8 mouse cellular contexts compared by ENCODE assay signal in the genomic region with DNA sequence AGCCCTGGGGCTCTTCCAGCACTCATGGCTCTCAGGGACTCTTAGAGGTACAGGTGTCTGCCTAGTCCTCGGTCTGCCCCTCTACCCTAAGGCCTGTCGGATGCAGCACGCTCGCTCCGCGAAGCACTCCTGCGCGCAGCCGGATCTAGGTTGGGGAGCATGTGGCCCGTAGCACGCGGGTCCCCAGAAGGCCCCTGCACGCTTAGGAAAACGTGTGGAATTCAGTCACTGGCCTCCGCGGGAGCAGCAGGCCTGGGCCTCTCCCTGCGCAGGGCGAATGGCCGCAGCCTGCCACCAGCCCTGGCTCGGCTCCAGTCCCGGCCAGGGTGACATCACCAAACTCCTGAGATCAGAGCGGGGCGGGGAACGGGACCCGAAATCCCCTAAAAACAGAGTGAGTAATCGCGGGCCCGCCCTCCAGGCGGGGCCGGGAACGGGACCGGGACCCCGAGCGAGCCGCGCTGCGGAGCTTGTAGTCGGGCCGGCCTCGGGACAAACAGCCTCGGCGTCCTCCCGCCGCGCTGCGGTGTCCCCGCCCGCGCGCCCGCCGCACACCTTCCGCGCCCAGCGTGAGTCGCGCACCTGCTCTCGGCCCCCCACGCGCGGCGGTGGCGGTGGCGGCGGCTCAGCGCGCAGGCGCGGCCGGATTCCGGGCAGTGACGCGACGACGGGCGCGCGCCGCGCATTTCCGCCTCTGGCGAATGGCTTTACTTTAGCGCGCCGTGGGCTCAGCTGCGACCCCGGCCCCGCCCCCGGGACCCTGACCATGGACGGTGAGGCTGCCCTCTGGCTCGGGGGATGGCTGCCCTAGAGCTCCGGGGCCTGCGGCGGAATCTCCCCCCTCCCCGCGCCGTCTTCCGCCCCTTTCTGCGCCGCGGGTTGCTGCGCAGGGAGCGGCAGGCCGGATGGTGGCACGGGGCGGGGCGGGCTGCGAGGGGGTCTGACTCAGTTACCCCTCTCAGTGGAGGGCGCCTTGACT. TPM values are rescaled to one million over a fixed set of nuclear protein-coding genes. Genes with fewer than 3 reads are reported as not detected.
DNase-seq lines count a peak whose midpoint lies in the region; ATAC-seq and TF ChIP-seq lines count a peak whose summit lies in the region.

A gene (plus strand): TSS at position 415 of the 979 bp plus-strand sequence.

- under 1% methylated on average over 96 of the region's 109 CpGs for WGBS in forebrain, embryonic 16.5 days
- under 1% methylated on average over 109 of the region's 109 CpGs for WGBS in lung, embryonic 14.5 days
- WGBS in olfactory bulb, adult 2 months = under 1% methylated on average over 108 of the region's 109 CpGs
- under 1% methylated on average over 94 of the region's 109 CpGs for WGBS in thymus, adult 2 months

- H3K4me2 ChIP-seq in forebrain, embryonic 16.5 days (ENCODE audit: low read length) = peak within 1 kb of the TSS; percentile 61
- peak within 1 kb of the TSS; percentile 94 for H3K4me2 ChIP-seq in lung, embryonic 14.5 days

- no peaks in the 10 kb centered on the region for H3K9me3 ChIP-seq in ES-E14 (ENCODE audit: control insufficient read depth, insufficient read depth, low read depth, low read length)
- H3K9me3 ChIP-seq in forebrain, embryonic 16.5 days (ENCODE audit: control insufficient read depth, low read length) = no peaks in the 10 kb centered on the region
- H3K9me3 ChIP-seq in lung, embryonic 14.5 days (ENCODE audit: low read depth, low read length) = no peaks in the 10 kb centered on the region

- H3K27ac ChIP-seq in ES-E14 (ENCODE audit: insufficient read depth, low read depth, low read length, poor library complexity, severe bottlenecking) = peak within 1 kb of the TSS; percentile 48
- peak within 1 kb of the TSS; percentile 70 for H3K27ac ChIP-seq in forebrain, embryonic 16.5 days (ENCODE audit: low read length)
- H3K27ac ChIP-seq in layer of hippocampus, adult 2 months = peak within 1 kb of the TSS; percentile 97
- H3K27ac ChIP-seq in lung, embryonic 14.5 days (ENCODE audit: low read depth) = peak within 1 kb of the TSS; percentile 95
- H3K27ac ChIP-seq in olfactory bulb, adult 2 months (ENCODE audit: insufficient read depth, low read depth, low read length) = peak within 1 kb of the TSS; percentile 97
- H3K27ac ChIP-seq in thymus, adult 2 months (ENCODE audit: control insufficient read depth, insufficient read depth, low read length) = peak within 1 kb of the TSS; percentile 73

- no peaks in the 10 kb centered on the region for H3K27me3 ChIP-seq in forebrain, embryonic 16.5 days (replicated peaks; ENCODE audit: control insufficient read depth, insufficient read depth, low read length)
- no peaks in the 10 kb centered on the region for H3K27me3 ChIP-seq in lung, embryonic 14.5 days (ENCODE audit: insufficient read depth, low read length)
- no peaks in the 10 kb centered on the region for H3K27me3 ChIP-seq in thymus, adult 2 months (ENCODE audit: control insufficient read depth, insufficient read depth, low read length)

- intact Hi-C loops in heart, postnatal 36 days (cut with DNase I) = loop anchor here (2.0 to 5.0 kb wide), 2 partner anchors 51 to 90 kb away; a partner anchor contains a TSS

- peak; percentile 68 for DNase-seq in ES-E14 (ENCODE audit: low read depth, low spot score)
- DNase-seq in cerebellum, adult 11-12 months = peak; percentile 94
- DNase-seq in heart, postnatal 36 days = peak; percentile 94 to 97
- peak; percentile 80 to 88 for DNase-seq in layer of hippocampus, adult 2 months (ENCODE audit: low spot score in 2 of 2)
- peak; percentile 93 for DNase-seq in lung, embryonic 14.5 days
- peak; percentile 89 for DNase-seq in thymus, adult 2 months

- TF ChIP-seq CTCF in layer of hippocampus, adult 2 months (conservative IDR thresholded peaks at IDR 0.05) = no peak
- TF ChIP-seq CTCF in lung, embryonic 14.5 days (IDR thresholded peaks at IDR 0.05; ENCODE audit: low read depth) = no peak
- TF ChIP-seq CTCF in olfactory bulb, adult 2 months (IDR thresholded peaks at IDR 0.05; ENCODE audit: insufficient read depth, low read depth, low read length) = no peak
- TF ChIP-seq CTCF in thymus, adult 2 months (IDR thresholded peaks at IDR 0.05; ENCODE audit: borderline replicate concordance, control insufficient read depth, extremely low read depth, insufficient read depth, low read length, poor library complexity) = no peak

- peaks cover 12% of the 10 kb centered on the region for H3K36me3 ChIP-seq in ES-E14 (ENCODE audit: control insufficient read depth, insufficient read depth, low read length, poor library complexity, severe bottlenecking)
- H3K36me3 ChIP-seq in forebrain, embryonic 16.5 days (ENCODE audit: control insufficient read depth, insufficient read depth) = peaks cover 8% of the 10 kb centered on the region
- H3K36me3 ChIP-seq in lung, embryonic 14.5 days (ENCODE audit: insufficient read depth) = peaks cover 39% of the 10 kb centered on the region
- peaks cover 27% of the 10 kb centered on the region for H3K36me3 ChIP-seq in thymus, adult 2 months (ENCODE audit: control insufficient read depth, insufficient read depth, low read length)

- peak; percentile 85 for TF ChIP-seq POLR2A in olfactory bulb, adult 2 months (IDR thresholded peaks at IDR 0.05; ENCODE audit: insufficient read depth, low read depth, low read length)
- peak; percentile 68 for TF ChIP-seq POLR2A in thymus, adult 2 months (IDR thresholded peaks at IDR 0.05; ENCODE audit: control insufficient read depth, extremely low read depth, insufficient read depth, low read length, poor library complexity)

- ATAC-seq in forebrain, embryonic 16.5 days = peak; percentile 84
- ATAC-seq in lung, embryonic 14.5 days (ENCODE audit: insufficient read depth) = peak; percentile 88

- H3K4me3 ChIP-seq in ES-E14 (ENCODE audit: insufficient read depth in 1 of 2, low read depth in 1 of 2, low read length in 2 of 2, poor library complexity in 1 of 2, severe bottlenecking in 1 of 2) = peak within 1 kb of the TSS; percentile 75 to 79
- H3K4me3 ChIP-seq in forebrain, embryonic 16.5 days (replicated peaks; ENCODE audit: low read length) = peak within 1 kb of the TSS; percentile 77
- peak within 1 kb of the TSS; percentile 98 for H3K4me3 ChIP-seq in layer of hippocampus, adult 2 months
- H3K4me3 ChIP-seq in lung, embryonic 14.5 days (ENCODE audit: low read depth, low read length) = peak within 1 kb of the TSS; percentile 78
- H3K4me3 ChIP-seq in olfactory bulb, adult 2 months (ENCODE audit: insufficient read depth, low read depth, low read length) = peak within 1 kb of the TSS; percentile 89
- H3K4me3 ChIP-seq in thymus, adult 2 months (ENCODE audit: control insufficient read depth, insufficient read depth, low read length) = peak within 1 kb of the TSS; percentile 94

- H3K4me1 ChIP-seq in ES-E14 (ENCODE audit: control insufficient read depth in 2 of 2, insufficient read depth in 2 of 2, low read length in 2 of 2, poor library complexity in 1 of 2) = peaks cover 0 to 10% of the 10 kb centered on the region in 2 experiments; a peak in 1 of 4 replicates
- peaks cover 17% of the 10 kb centered on the region for H3K4me1 ChIP-seq in forebrain, embryonic 16.5 days (replicated peaks; ENCODE audit: control insufficient read depth, insufficient read depth, low read length)
- H3K4me1 ChIP-seq in lung, embryonic 14.5 days (ENCODE audit: insufficient read depth) = peaks cover 12% of the 10 kb centered on the region
- H3K4me1 ChIP-seq in olfactory bulb, adult 2 months (ENCODE audit: control insufficient read depth, insufficient read depth, low read length) = peaks cover 18% of the 10 kb centered on the region
- peaks cover 16% of the 10 kb centered on the region for H3K4me1 ChIP-seq in thymus, adult 2 months (replicated peaks; ENCODE audit: control insufficient read depth, insufficient read depth, low read length)

- peak within 1 kb of the TSS; percentile 90 for H3K9ac ChIP-seq in ES-E14 (ENCODE audit: insufficient read depth, low read depth, low read length, poor library complexity, severe bottlenecking)
- peak within 1 kb of the TSS; percentile 94 for H3K9ac ChIP-seq in forebrain, embryonic 16.5 days (replicated peaks; ENCODE audit: low read depth, low read length)
- H3K9ac ChIP-seq in lung, embryonic 14.5 days = peak within 1 kb of the TSS; percentile 89

- in situ Hi-C loops in ES-E14 (cut with MboI; ENCODE audit: low sequenced_read_pairs in 2 of 2, unreplicated experiment in 2 of 2) = no loop called here

TF ChIP-seq in ES-E14, 5 proteins besides CTCF, POLR2A, EP300 and RAD21:
- TF ChIP-seq ZNF384 (IDR thresholded peaks at IDR 0.05; ENCODE audit: low read depth, low read length) (no peak), ZC3H11A (IDR thresholded peaks at IDR 0.05; ENCODE audit: borderline replicate concordance, low read depth, low read length) (no peak), CHD2 (IDR thresholded peaks at IDR 0.05; ENCODE audit: low read depth, low read length) (no peak)
TF ChIP-seq in ES-E14: peak in this region for 0.

RNA-seq across cellular contexts. Expression of the gene that starts here (rescaled TPM):
- 9.7 and 12.1 TPM in 2 replicates for total RNA-seq in ES-E14 (2012; rRNA removed)
- polyA plus RNA-seq in forebrain, embryonic 16.5 days (2015; fragmentation: Nextera tagmentation; extraction: Ambion mirVana) = 37.0 and 41.6 TPM in 2 replicates
- 10 to 100 TPM; 25.6 to 31.2 TPM for total RNA-seq in heart, postnatal 36 days (2021)
- total RNA-seq in layer of hippocampus, adult 2 months (2021) = 10 to 100 TPM; 20.6 to 21.0 TPM
- 52.3 and 54.2 TPM in 2 replicates for polyA plus RNA-seq in lung, embryonic 14.5 days (2014; fragmentation: Nextera tagmentation; extraction: Ambion mirVana)
- polyA plus RNA-seq in olfactory bulb, adult 2 months (2012; ENCODE audit: insufficient read depth, insufficient read length, low replicate concordance, missing spikeins) = not detected in 2 replicates
- 112 and 142 TPM in 2 replicates for polyA plus RNA-seq in thymus, adult 2 months (2012; rRNA removed)

Comparison
In these comparisons a context has a peak if more than half of its experiments do, and no peak if none do; other contexts are left out.
1. Peak in every context shown above with its lines: DNase-seq, ATAC-seq, H3K4me3 ChIP-seq and H3K27ac ChIP-seq.
2. RNA of the gene that starts here (polyA plus RNA-seq): 112 to 142 TPM in thymus, adult 2 months, 52.3 to 54.2 TPM in lung, embryonic 14.5 days and 37.0 to 41.6 TPM in forebrain, embryonic 16.5 days; not detected in olfactory bulb, adult 2 months; every median in the first group is over 10 times any median in the second.